Mouse (Mus musculus) embryonic fibroblast, embryonic 13.5 days (primary cell): ENCODE results near the gene Zfp697.

Source experiments
- CTCF ChIP-seq: IDR thresholded peaks from 2 replicates; pipeline ENCODE4 v1.5.1; 2011; ENCODE audit warnings: mild to moderate bottlenecking, control low read depth, low read length, moderate library complexity, borderline replicate concordance; ENCODE audit not compliant: insufficient read depth
- POLR2A ChIP-seq: IDR thresholded peaks from 2 replicates; pipeline ENCODE4 v1.6.1; 2011; ENCODE audit warnings: low read depth, mild to moderate bottlenecking, control low read depth, low read length, moderate library complexity

DNA sequence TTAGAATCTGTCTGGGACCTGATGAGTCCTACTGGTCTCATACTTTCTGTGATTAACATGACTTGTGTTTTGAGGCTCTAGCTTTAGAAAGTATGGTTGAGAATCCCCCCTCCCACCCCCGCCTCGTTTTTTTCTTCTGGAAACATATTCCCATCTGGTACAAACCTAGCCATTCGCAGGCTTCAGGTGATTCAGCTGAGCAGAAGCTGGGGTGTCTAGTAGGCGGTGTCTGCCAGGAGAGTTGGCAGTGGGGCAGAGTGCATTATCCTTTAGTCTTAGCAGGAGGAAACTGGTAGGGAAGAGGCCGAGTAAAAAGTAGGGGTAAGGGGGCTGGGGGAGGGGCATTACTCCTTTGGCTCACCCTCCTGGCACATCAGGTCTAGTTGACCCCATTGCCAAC, 44.5 kb downstream of the Zfp697 start:
- TF ChIP-seq CTCF (no peak), POLR2A (no peak)
